Mouse (Mus musculus) MEL (cell line): ENCODE results near the gene Scrt2.

Experiments
- BHLHE40 ChIP-seq: IDR thresholded peaks from 2 replicates; pipeline ENCODE4 v1.6.1; 2012; ENCODE audit warnings: low read depth, mild to moderate bottlenecking, inconsistent platforms, low read length, improper control_type of control experiment, borderline replicate concordance
- CTCF ChIP-seq, 3 experiments: IDR thresholded peaks in 2 of 3; conservative IDR thresholded peaks in 1 of 3; 2 replicates each; pipeline ENCODE4 v1.5.1; 2011 to 2012; ENCODE audit warnings: low read length in 3 of 3, low read depth in 2 of 3, mild to moderate bottlenecking in 2 of 3, improper control_type of control experiment in 1 of 3, inconsistent platforms in 1 of 3, mixed read lengths in 1 of 3, moderate library complexity in 1 of 3; ENCODE audit not compliant: control insufficient read depth in 1 of 3, insufficient read depth in 1 of 3, poor library complexity in 1 of 3, severe bottlenecking in 1 of 3
- E2F4 ChIP-seq: IDR thresholded peaks from 2 replicates; pipeline ENCODE4 v1.6.1; 2011; ENCODE audit warnings: low read depth, low read length, improper control_type of control experiment, borderline replicate concordance
- HCFC1 ChIP-seq: IDR thresholded peaks from 2 replicates; pipeline ENCODE4 v1.6.1; 2012; ENCODE audit warnings: low read depth, mild to moderate bottlenecking, inconsistent platforms, low read length, improper control_type of control experiment, moderate library complexity
- POLR2A ChIP-seq, 2 experiments: IDR thresholded peaks; 2 replicates each; pipeline ENCODE4 v1.6.1; 2011 to 2012; ENCODE audit warnings: low read length in 2 of 2, mild to moderate bottlenecking in 2 of 2, control low read depth in 1 of 2, improper control_type of control experiment in 1 of 2, low read depth in 1 of 2, moderate library complexity in 1 of 2; ENCODE audit not compliant: control insufficient read depth in 1 of 2, insufficient read depth in 1 of 2, poor library complexity in 1 of 2
- RAD21 ChIP-seq: IDR thresholded peaks from 2 replicates; pipeline ENCODE4 v1.6.1; 2011; ENCODE audit warnings: mild to moderate bottlenecking, low read depth, low read length, improper control_type of control experiment
- RCOR1 ChIP-seq: IDR thresholded peaks from 2 replicates; pipeline ENCODE4 v1.6.1; 2012; ENCODE audit warnings: low read depth, mild to moderate bottlenecking, inconsistent platforms, low read length, improper control_type of control experiment
- TAL1 ChIP-seq: IDR thresholded peaks from 2 replicates; pipeline ENCODE4 v1.6.1; 2012; ENCODE audit warnings: mild to moderate bottlenecking, inconsistent platforms, low read length, moderate library complexity, mixed read lengths
- USF2 ChIP-seq, 2 experiments: IDR thresholded peaks; 2 replicates each; pipeline ENCODE4 v1.6.1; 2011 to 2012; ENCODE audit warnings: improper control_type of control experiment in 2 of 2, low read length in 2 of 2, borderline replicate concordance in 1 of 2, inconsistent platforms in 1 of 2, low read depth in 1 of 2, mild to moderate bottlenecking in 1 of 2; ENCODE audit not compliant: insufficient read depth in 1 of 2

- no peak for TF ChIP-seq CTCF (IDR thresholded peaks at IDR 0.05 in 2 of 3, conservative IDR thresholded peaks at IDR 0.05 in 1 of 3; ENCODE audit: control insufficient read depth in 1 of 3, insufficient read depth in 1 of 3, low read depth in 2 of 3, low read length in 3 of 3, poor library complexity in 1 of 3, severe bottlenecking in 1 of 3)
- no peak for TF ChIP-seq RAD21
- TF ChIP-seq USF2 (IDR thresholded peaks at IDR 0.05; ENCODE audit: borderline replicate concordance in 1 of 2, insufficient read depth in 1 of 2, low read depth in 1 of 2, low read length in 2 of 2): no peak
- no peak for TF ChIP-seq HCFC1
- TF ChIP-seq RCOR1: no peak
- TF ChIP-seq E2F4: no peak
- no peak for TF ChIP-seq POLR2A (IDR thresholded peaks at IDR 0.05; ENCODE audit: control insufficient read depth in 1 of 2, insufficient read depth in 1 of 2, low read depth in 1 of 2, low read length in 2 of 2, poor library complexity in 1 of 2)
- TF ChIP-seq BHLHE40: no peak
- no peak for TF ChIP-seq TAL1
These were observed 34.0 kb upstream of the Scrt2 start for GRCm38 (mm10) chr2:152047116-152048002.
